Mouse (Mus musculus): ENCODE measurements at regions not wholly inside any gene's neighbourhood (a gene's known extent, or its start where the extent isn't known, plus 50 kb on each side); places are given as distances from the start of the nearest gene placed in this dataset.

DNA sequence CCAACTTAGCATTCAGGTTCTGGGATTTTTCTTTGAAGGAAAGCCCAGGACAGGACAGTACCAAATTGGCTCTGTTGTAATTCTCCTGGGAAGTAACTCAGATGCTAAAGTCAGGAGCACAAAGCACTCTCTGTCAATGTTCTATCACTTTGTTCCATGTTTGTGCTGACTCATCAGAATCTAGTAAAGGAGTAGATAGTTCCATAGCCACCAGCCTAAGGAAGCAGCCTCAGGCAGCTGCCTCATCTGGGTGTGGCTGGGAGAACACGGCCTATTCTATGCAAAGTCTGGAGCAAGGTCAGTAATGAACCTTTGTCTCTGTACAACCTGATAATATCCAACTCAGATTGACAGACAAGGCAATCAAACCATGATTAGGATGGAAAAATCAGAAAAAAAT lies 64.9 kb upstream of the Ccser1 start:
- Histone ChIP-seq H3K27me3 (ENCODE audit: insufficient read depth, low read length) (no peaks in the 10 kb centered on the region), H3K4me2 (ENCODE audit: low read length) (no peak overlapping the region), H3K27ac (no peak overlapping the region), H3K4me1 (replicated peaks; ENCODE audit: insufficient read depth, low read length) (no peaks in the 10 kb centered on the region), H3K9ac (ENCODE audit: low read depth, low read length) (no peak overlapping the region), H3K4me3 (replicated peaks; ENCODE audit: low read depth, low read length) (no peak overlapping the region), H3K9me3 (replicated peaks; ENCODE audit: low read length) (no peaks in the 10 kb centered on the region), H3K36me3 (ENCODE audit: insufficient read depth, low read length) (no peaks in the 10 kb centered on the region)
- DNase-seq (ENCODE audit: low spot score): no peak
- ATAC-seq (replicated peaks; ENCODE audit: low FRiP score, low read depth): no peak
- WGBS: 81% methylated on average over 1 of the region's 1 CpGs
- TF ChIP-seq CTCF (IDR thresholded peaks at IDR 0.05; ENCODE audit: low read depth): no peak

DNA sequence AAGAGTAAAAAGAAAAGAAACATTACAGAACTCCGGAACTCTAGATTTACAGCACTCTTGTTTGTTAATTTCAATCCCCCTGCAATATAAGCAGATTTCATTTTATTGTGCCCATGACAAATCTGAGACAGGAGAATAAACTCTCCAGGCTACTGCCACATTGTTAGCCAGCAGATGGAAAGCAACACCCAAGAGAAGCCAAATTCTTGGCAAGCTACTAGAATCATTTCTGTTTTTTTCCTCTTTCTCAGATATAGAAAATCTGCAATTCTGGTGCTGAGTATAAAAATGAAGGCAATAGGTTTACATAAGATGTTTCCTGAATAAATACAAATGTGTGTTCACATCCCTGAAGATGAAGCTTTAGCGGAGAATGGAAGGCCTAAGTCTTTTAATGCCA lies 60.5 kb upstream of the Ccser1 start:
- ATAC-seq (replicated peaks; ENCODE audit: low FRiP score, low read depth): no peak
- WGBS: 55% methylated on average over 2 of the region's 2 CpGs

DNA sequence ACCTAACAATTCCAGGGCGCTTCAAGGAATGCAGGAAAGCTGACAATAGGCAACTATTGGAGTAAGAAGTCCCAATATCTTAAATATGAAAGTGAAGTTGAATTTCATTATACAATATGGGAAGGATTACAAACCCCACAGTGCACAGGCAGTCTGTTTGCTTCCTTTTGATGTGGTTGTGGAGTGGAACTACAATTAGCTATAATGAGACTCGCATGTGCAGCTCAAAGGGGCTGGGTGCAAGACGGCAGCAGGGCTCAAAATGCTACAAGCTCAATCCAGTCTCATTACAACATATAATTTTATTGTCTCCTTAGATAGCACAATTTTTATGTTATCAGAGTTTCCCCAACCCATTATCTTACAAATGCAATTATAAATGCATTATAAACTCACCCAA lies 54.7 kb upstream of the Ccser1 start:
- TF ChIP-seq CTCF (IDR thresholded peaks at IDR 0.05; ENCODE audit: low read depth): no peak
- WGBS: 83% methylated on average over 3 of the region's 3 CpGs
- H3K27ac ChIP-seq: no peak overlapping the region
- no peaks in the 10 kb centered on the region for H3K36me3 ChIP-seq (ENCODE audit: insufficient read depth, low read length)
- no peaks in the 10 kb centered on the region for H3K4me1 ChIP-seq (replicated peaks; ENCODE audit: insufficient read depth, low read length)
- no peak overlapping the region for H3K9ac ChIP-seq (ENCODE audit: low read depth, low read length)
- no peak for ATAC-seq (replicated peaks; ENCODE audit: low FRiP score, low read depth)
- no peaks in the 10 kb centered on the region for H3K27me3 ChIP-seq (ENCODE audit: insufficient read depth, low read length)
- no peak overlapping the region for H3K4me2 ChIP-seq (ENCODE audit: low read length)
- no peak overlapping the region for H3K4me3 ChIP-seq (replicated peaks; ENCODE audit: low read depth, low read length)
- no peaks in the 10 kb centered on the region for H3K9me3 ChIP-seq (replicated peaks; ENCODE audit: low read length)
- DNase-seq (ENCODE audit: low spot score): no peak

More for the DNA sequence above, 60.5 kb upstream of the Ccser1 start:
- Histone ChIP-seq H3K27me3 (ENCODE audit: insufficient read depth, low read length) (no peaks in the 10 kb centered on the region), H3K9me3 (replicated peaks; ENCODE audit: low read length) (no peaks in the 10 kb centered on the region), H3K4me2 (ENCODE audit: low read length) (no peak overlapping the region), H3K27ac (no peak overlapping the region), H3K4me1 (replicated peaks; ENCODE audit: insufficient read depth, low read length) (no peaks in the 10 kb centered on the region), H3K36me3 (ENCODE audit: insufficient read depth, low read length) (no peaks in the 10 kb centered on the region), H3K4me3 (replicated peaks; ENCODE audit: low read depth, low read length) (no peak overlapping the region), H3K9ac (ENCODE audit: low read depth, low read length) (no peak overlapping the region)
- TF ChIP-seq CTCF (IDR thresholded peaks at IDR 0.05; ENCODE audit: low read depth): no peak
- no peak for DNase-seq (ENCODE audit: low spot score)

DNA sequence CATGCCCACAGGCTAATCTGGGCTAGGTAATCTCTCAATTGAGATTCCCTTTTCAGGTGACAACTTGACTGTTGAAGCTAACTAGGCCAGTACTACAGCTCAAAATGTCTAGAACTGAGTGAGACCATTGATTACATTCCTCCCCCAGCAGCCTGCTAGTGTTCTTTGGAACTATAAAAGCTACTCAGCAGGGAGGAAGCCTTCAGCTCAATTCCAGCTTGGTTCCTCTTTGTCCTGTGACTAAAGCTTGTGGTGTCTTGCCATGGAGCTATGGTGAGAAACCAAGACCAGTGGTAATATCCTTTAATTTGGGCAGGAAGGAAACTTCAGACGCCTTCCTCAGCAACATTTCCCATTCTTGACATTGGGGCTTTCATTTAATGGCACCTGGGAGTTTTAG lies 52.9 kb upstream of the Ccser1 start:
- TF ChIP-seq CTCF (IDR thresholded peaks at IDR 0.05; ENCODE audit: low read depth): no peak
- ATAC-seq (replicated peaks; ENCODE audit: low FRiP score, low read depth) (no peak), DNase-seq (ENCODE audit: low spot score) (no peak)
- H3K27ac ChIP-seq: no peak overlapping the region
- H3K36me3 ChIP-seq (ENCODE audit: insufficient read depth, low read length): no peaks in the 10 kb centered on the region
- H3K27me3 ChIP-seq (ENCODE audit: insufficient read depth, low read length): no peaks in the 10 kb centered on the region
- no peaks in the 10 kb centered on the region for H3K9me3 ChIP-seq (replicated peaks; ENCODE audit: low read length)
- 78% methylated on average over 1 of the region's 1 CpGs for whole genome bisulfite sequencing
- H3K9ac ChIP-seq (ENCODE audit: low read depth, low read length): no peak overlapping the region
- H3K4me3 ChIP-seq (replicated peaks; ENCODE audit: low read depth, low read length): no peak overlapping the region
- H3K4me1 ChIP-seq (replicated peaks; ENCODE audit: insufficient read depth, low read length): no peaks in the 10 kb centered on the region
- H3K4me2 ChIP-seq (ENCODE audit: low read length): no peak overlapping the region

DNA sequence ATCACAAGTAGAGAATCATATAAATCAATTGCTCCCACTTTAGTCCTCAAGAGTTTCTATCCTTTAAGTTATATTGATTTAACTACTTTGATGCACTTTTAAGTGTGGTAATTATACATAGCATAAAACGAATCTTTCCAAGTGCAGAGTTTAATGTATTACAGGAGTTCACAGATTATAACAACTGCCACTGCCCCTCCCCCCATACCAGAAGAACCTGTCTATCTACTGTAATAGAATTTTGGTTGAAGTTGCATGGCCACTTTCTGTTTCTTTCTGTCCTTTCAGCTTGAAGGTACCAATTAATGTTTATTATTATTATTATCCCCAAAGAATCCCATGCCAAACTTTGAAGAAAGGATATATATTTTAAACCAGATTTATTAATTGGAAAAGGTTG lies 51.9 kb upstream of the Ccser1 start:
- Histone ChIP-seq H3K9me3 (replicated peaks; ENCODE audit: low read length) (no peaks in the 10 kb centered on the region), H3K27me3 (ENCODE audit: insufficient read depth, low read length) (no peaks in the 10 kb centered on the region), H3K4me1 (replicated peaks; ENCODE audit: insufficient read depth, low read length) (no peaks in the 10 kb centered on the region), H3K4me3 (replicated peaks; ENCODE audit: low read depth, low read length) (no peak overlapping the region), H3K9ac (ENCODE audit: low read depth, low read length) (no peak overlapping the region), H3K4me2 (ENCODE audit: low read length) (no peak overlapping the region), H3K36me3 (ENCODE audit: insufficient read depth, low read length) (no peaks in the 10 kb centered on the region), H3K27ac (no peak overlapping the region)
- WGBS: 49% methylated on average over 1 of the region's 1 CpGs
- no peak for TF ChIP-seq CTCF (IDR thresholded peaks at IDR 0.05; ENCODE audit: low read depth)
- DNase-seq (ENCODE audit: low spot score) (peak; percentile 20), ATAC-seq (replicated peaks; ENCODE audit: low FRiP score, low read depth) (no peak)
